Mouse (Mus musculus) midbrain, embryonic 14.5 days (tissue): ENCODE data around the gene Itm2c. TPM values are rescaled to one million over a fixed set of nuclear protein-coding genes. Genes with fewer than 3 reads are reported as not detected.

ENCODE experiments used
- ATAC-seq: fragments of 200-750 bp; cut with Nextera tagmentation; 2 replicates; pipeline ENCODE4 v1.8.0; 2017; ENCODE audit warnings: moderate number of reproducible peaks, moderate library complexity; ENCODE audit not compliant: low FRiP score, low TSS enrichment
- DNase-seq: peaks from one replicate; pipeline ENCODE4 v3.0.0-alpha.2; 2015
- H3K27ac ChIP-seq: fragments of 300-500 bp; sonication (generic); replicated peaks from 2 replicates; pipeline ENCODE4 v1.5.1; 2014; ENCODE audit warnings: mild to moderate bottlenecking, low read depth, low read length, moderate library complexity
- H3K27me3 ChIP-seq: fragments of 300-500 bp; sonication (generic); 2 replicates; pipeline ENCODE4 v1.6.1; 2014; ENCODE audit warnings: low read length, control low read depth, mixed read lengths; ENCODE audit not compliant: control insufficient read depth, insufficient read depth
- H3K36me3 ChIP-seq: fragments of 300-500 bp; sonication (generic); 2 replicates; pipeline ENCODE4 v1.6.1; 2014; ENCODE audit warnings: low read length, control low read depth; ENCODE audit not compliant: control insufficient read depth, insufficient read depth
- H3K4me1 ChIP-seq: fragments of 300-500 bp; sonication (generic); 2 replicates; pipeline ENCODE4 v1.6.1; 2014; ENCODE audit warnings: mild to moderate bottlenecking, antibody characterized with exemption, low read length, control low read depth; ENCODE audit not compliant: control insufficient read depth, insufficient read depth
- H3K4me2 ChIP-seq: fragments of 300-500 bp; sonication (generic); 2 replicates; pipeline ENCODE4 v1.6.1; 2014; ENCODE audit warnings: mild to moderate bottlenecking, low read length, moderate library complexity
- H3K4me3 ChIP-seq: fragments of 300-500 bp; sonication (generic); replicated peaks from 2 replicates; pipeline ENCODE4 v1.5.1; 2014; ENCODE audit warnings: low read depth, low read length
- H3K9ac ChIP-seq: fragments of 300-500 bp; sonication (generic); replicated peaks from 2 replicates; pipeline ENCODE4 v1.6.1; 2014; ENCODE audit warnings: mild to moderate bottlenecking, low read length, moderate library complexity
- H3K9me3 ChIP-seq: fragments of 300-500 bp; sonication (generic); 2 replicates; pipeline ENCODE4 v1.6.1; 2016; ENCODE audit warnings: low read length, control low read depth, mixed read lengths; ENCODE audit not compliant: control insufficient read depth
- WGBS: fragments of 180-500 bp; shearing (Covaris S2); extraction: QIAGEN DNeasy Blood & Tissue Kit; methylation state at CpG from one replicate; pipeline ENCODE4 v1.1.7; 2014; 5-methylcytosine and 5-hydroxymethylcytosine counted together
- polyA plus RNA-seq: library from polyadenylated mRNA; unstranded; fragments of >200 nt; fragmentation: Nextera tagmentation; extraction: Ambion mirVana; gene quantifications from 2 replicates; pipeline ENCODE4 v1.2.1, GENCODE M21; 2014

The Itm2c gene
- polyA plus RNA-seq, 1 experiment from 2014 or later = 136 TPM

GRCm38 (mm10) chr1:85934560-85934959, 40.5 kb downstream of the Itm2c start:
- Histone ChIP-seq H3K36me3 (no peaks in the 10 kb centered on the region), H3K27me3 (no peaks in the 10 kb centered on the region), H3K9ac (no peak overlapping the region), H3K27ac (no peak overlapping the region), H3K4me2 (no peak overlapping the region), H3K4me3 (no peak overlapping the region), H3K4me1 (peaks cover 36% of the 10 kb centered on the region), H3K9me3 (no peaks in the 10 kb centered on the region)
- ATAC-seq (no peak), DNase-seq (no peak)
- WGBS = 13% methylated on average over 7 of the region's 7 CpGs

GRCm38 (mm10) chr1:85935148-85935852, 41.2 kb downstream of the Itm2c start:
- DNase-seq (peak; percentile 52), ATAC-seq (no peak)
- H3K9me3 ChIP-seq = no peaks in the 10 kb centered on the region
- H3K4me3 ChIP-seq = no peak overlapping the region
- no peak overlapping the region for H3K9ac ChIP-seq
- H3K4me2 ChIP-seq = no peak overlapping the region
- no peak overlapping the region for H3K27ac ChIP-seq
- peaks cover 36% of the 10 kb centered on the region for H3K4me1 ChIP-seq
- no peaks in the 10 kb centered on the region for H3K36me3 ChIP-seq
- H3K27me3 ChIP-seq = no peaks in the 10 kb centered on the region
- WGBS = 52% methylated on average over 8 of the region's 8 CpGs

GRCm38 (mm10) chr1:85936265-85936664, 42.2 kb downstream of the Itm2c start:
- 83% methylated on average over 6 of the region's 6 CpGs for WGBS

GRCm38 (mm10) chr1:85937323-85937722, 43.2 kb downstream of the Itm2c start:
- no peak for ATAC-seq
- Histone ChIP-seq H3K4me3 (no peak overlapping the region), H3K27me3 (no peaks in the 10 kb centered on the region), H3K4me2 (no peak overlapping the region), H3K27ac (no peak overlapping the region), H3K36me3 (no peaks in the 10 kb centered on the region), H3K9me3 (no peaks in the 10 kb centered on the region), H3K9ac (no peak overlapping the region), H3K4me1 (peaks cover 26% of the 10 kb centered on the region)
- no peak for DNase-seq
- 88% methylated on average over 1 of the region's 1 CpGs for WGBS

More at GRCm38 (mm10) chr1:85936265-85936664, 42.2 kb downstream of the Itm2c start:
- Histone ChIP-seq H3K9ac (no peak overlapping the region), H3K4me3 (no peak overlapping the region), H3K4me2 (no peak overlapping the region), H3K4me1 (peaks cover 29% of the 10 kb centered on the region), H3K9me3 (no peaks in the 10 kb centered on the region), H3K36me3 (no peaks in the 10 kb centered on the region), H3K27ac (no peak overlapping the region), H3K27me3 (no peaks in the 10 kb centered on the region)
- ATAC-seq (no peak), DNase-seq (no peak)

GRCm38 (mm10) chr1:85942318-85942717, 48.2 kb downstream of the Itm2c start:
- Histone ChIP-seq H3K36me3 (no peaks in the 10 kb centered on the region), H3K27me3 (no peaks in the 10 kb centered on the region), H3K9me3 (no peaks in the 10 kb centered on the region), H3K4me2 (no peak overlapping the region), H3K4me3 (no peak overlapping the region), H3K27ac (no peak overlapping the region), H3K9ac (no peak overlapping the region), H3K4me1 (no peaks in the 10 kb centered on the region)
- ATAC-seq = no peak
- WGBS = 86% methylated on average over 8 of the region's 8 CpGs
- no peak for DNase-seq

GRCm38 (mm10) chr1:85949085-85949684, 55.1 kb downstream of the Itm2c start:
- Histone ChIP-seq H3K9me3 (no peaks in the 10 kb centered on the region), H3K4me1 (no peaks in the 10 kb centered on the region), H3K9ac (no peak overlapping the region), H3K36me3 (no peaks in the 10 kb centered on the region), H3K4me2 (no peak overlapping the region), H3K27ac (no peak overlapping the region), H3K4me3 (no peak overlapping the region), H3K27me3 (no peaks in the 10 kb centered on the region)
- DNase-seq = no peak
- ATAC-seq = no peak
- WGBS = 83% methylated on average over 2 of the region's 2 CpGs

GRCm38 (mm10) chr1:85955150-85955549, 61.1 kb downstream of the Itm2c start:
- no peaks in the 10 kb centered on the region for H3K4me1 ChIP-seq
- no peak overlapping the region for H3K4me3 ChIP-seq
- H3K4me2 ChIP-seq = no peak overlapping the region
- no peak overlapping the region for H3K27ac ChIP-seq
- 82% methylated on average over 3 of the region's 3 CpGs for WGBS
- H3K36me3 ChIP-seq = no peaks in the 10 kb centered on the region
- H3K27me3 ChIP-seq = no peaks in the 10 kb centered on the region
- H3K9ac ChIP-seq = no peak overlapping the region
- no peaks in the 10 kb centered on the region for H3K9me3 ChIP-seq
- no peak for DNase-seq
- no peak for ATAC-seq

- no peak overlapping the region for H3K9ac ChIP-seq
- no peaks in the 10 kb centered on the region for H3K36me3 ChIP-seq
- ATAC-seq (no peak), DNase-seq (no peak)
- WGBS = 80% methylated on average over 5 of the region's 5 CpGs
- H3K27ac ChIP-seq = no peak overlapping the region
- H3K4me2 ChIP-seq = no peak overlapping the region
- no peaks in the 10 kb centered on the region for H3K4me1 ChIP-seq
- no peaks in the 10 kb centered on the region for H3K9me3 ChIP-seq
- H3K4me3 ChIP-seq = no peak overlapping the region
- no peaks in the 10 kb centered on the region for H3K27me3 ChIP-seq
Observed at GRCm38 (mm10) chr1:85957290-85957689, 63.2 kb downstream of the Itm2c start.
